Mouse (Mus musculus) monocyte, adult 5-6 weeks (primary cell): ENCODE measurements around the gene Prr13. TPM values are rescaled to one million over a fixed set of nuclear protein-coding genes. Genes with fewer than 3 reads are reported as not detected.

Experiments
- ATAC-seq: fragments of 153-309, 156-312 bp; replicated peaks from 2 replicates; pipeline ENCODE4 v1.8.0; 2017; ENCODE audit warnings: mild to moderate bottlenecking; ENCODE audit not compliant: low TSS enrichment, insufficient number of reproducible peaks, severe bottlenecking, poor library complexity, low FRiP score
- total RNA-seq: library from RNA; stranded (forward); fragments of 200-1000, 200-491, 200-594 nt; gene quantifications from 3 replicates; pipeline ENCODE4 v1.2.3, GENCODE M21; 2017

The Prr13 gene
- total RNA-seq, result 233 to 280 TPM (median 259 TPM) in 3 replicates

DNA sequence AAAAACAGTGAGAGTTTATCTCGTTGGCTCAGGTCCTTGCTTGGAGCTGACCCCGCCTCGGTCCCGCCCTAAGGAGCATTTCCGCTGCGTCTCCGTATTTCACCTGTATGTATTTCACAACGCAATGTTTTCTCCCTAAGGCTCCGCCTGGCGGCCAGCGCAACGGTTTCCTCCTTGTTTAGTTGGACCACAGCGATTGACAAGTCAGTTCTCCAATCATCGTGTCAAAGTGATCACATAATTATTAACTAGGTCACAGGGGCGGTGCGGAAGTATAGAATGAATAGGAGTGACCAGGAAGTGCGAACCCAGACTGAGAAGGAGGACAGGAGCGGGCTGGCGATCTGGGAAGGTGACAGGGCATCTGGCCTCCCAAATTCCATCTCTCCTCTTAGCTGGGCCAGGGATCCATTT, at the start of gene Prr13:
TSS of gene Prr13 (plus strand) at position 125 of the 414 bp plus-strand sequence.
- peak; percentile 88 for ATAC-seq

DNA sequence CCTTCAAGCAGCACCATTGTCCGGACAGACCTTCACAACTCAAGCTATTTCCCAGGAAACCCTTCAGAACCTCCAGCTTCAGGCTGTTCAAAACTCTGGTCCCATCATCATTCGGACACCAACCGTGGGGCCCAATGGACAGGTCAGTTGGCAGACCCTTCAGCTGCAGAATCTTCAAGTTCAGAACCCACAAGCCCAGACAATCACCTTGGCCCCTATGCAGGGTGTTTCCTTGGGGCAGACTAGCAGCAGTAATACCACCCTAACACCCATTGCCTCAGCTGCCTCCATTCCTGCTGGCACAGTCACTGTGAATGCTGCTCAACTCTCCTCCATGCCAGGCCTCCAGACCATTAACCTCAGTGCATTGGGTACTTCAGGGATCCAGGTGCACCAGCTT, 49.5 kb upstream of the Prr13 start:
- ATAC-seq, result no peak

- no peak for ATAC-seq
These were observed 47.8 kb upstream of the Prr13 start for GRCm38 (mm10) chr15:102411077-102411476.

GRCm38 (mm10) chr15:102413687-102414086, 45.1 kb upstream of the Prr13 start:
- ATAC-seq, result no peak

- ATAC-seq, result no peak
These were observed 41.3 kb upstream of the Prr13 start for GRCm38 (mm10) chr15:102417524-102417923.

GRCm38 (mm10) chr15:102420986-102421385, 37.8 kb upstream of the Prr13 start:
- no peak for ATAC-seq

DNA sequence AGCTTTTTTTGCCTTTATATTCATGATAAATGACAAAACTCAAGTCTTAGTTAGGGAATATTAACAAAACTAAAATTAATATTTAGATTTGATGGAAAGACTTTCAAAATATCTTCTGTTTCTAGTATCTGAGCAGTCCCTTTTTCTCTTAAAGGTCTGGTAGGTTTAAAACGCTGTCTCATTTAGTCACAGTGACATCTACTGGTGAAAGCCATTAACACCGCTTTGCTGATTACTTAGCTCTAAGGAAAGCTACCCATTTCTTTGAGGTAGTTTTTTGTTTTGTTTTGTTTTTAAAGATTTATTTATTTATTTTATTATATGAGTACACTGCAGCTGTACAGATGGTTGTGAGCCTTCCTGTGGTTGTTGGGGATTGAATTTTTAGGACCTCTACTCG, 37.4 kb upstream of the Prr13 start:
- ATAC-seq, result peak; percentile 76

DNA sequence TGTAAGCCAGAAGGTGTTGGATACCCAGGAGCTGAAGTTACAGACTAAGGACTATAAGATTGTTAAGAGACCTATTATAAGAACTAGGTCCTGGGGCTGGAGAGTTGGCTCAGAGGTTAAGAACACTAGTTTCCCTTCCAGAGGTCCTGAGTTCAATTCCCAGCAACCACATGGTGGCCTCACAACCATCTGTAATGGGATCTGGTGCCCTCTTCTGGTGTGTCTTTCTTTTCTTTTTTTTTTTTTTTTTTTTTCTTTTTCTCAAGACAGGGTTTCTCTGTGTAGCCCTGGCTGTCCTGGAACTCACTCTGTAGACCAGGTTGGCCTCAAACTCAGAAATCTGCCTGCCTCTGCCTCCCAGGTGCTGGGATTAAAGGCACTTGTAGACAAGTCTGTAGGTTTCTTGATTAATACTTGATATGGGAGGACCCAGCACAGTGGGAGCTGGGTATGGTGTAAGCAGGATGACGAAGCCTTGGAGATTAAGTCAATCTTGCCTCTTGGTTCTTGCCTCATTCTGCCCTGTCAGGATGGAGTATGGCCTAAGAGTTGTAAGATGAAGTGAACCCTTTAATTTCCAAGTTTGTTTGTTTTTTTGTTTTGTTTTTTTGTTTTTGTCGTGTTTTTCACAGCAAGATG, 35.1 kb upstream of the Prr13 start:
- no peak for ATAC-seq

GRCm38 (mm10) chr15:102424657-102425056, 34.2 kb upstream of the Prr13 start:
- no peak for ATAC-seq

- no peak for ATAC-seq
These were observed 31.9 kb upstream of the Prr13 start for GRCm38 (mm10) chr15:102426963-102427362.

DNA sequence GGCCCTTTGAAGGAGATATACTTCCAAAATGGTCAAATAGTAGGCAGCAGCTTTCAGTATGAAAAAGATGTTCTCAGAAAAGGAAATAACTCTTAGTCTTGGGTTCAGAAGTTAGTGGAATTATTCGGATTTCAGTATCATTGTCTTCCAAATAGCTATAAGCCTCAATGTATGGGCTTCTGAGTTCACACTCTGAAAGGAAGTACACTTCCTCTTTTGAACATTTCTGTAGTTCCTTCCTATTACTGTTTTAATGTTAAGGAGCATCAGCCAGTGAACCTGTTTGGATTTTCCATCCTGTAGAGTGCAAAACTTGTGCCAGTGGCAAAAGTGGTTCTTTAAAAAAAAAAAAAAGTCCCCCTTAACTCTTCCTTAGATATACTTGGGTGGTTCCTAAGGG, 26.8 kb upstream of the Prr13 start:
- no peak for ATAC-seq

- no peak for ATAC-seq
These were observed 25.7 kb upstream of the Prr13 start for GRCm38 (mm10) chr15:102433173-102433572.

DNA sequence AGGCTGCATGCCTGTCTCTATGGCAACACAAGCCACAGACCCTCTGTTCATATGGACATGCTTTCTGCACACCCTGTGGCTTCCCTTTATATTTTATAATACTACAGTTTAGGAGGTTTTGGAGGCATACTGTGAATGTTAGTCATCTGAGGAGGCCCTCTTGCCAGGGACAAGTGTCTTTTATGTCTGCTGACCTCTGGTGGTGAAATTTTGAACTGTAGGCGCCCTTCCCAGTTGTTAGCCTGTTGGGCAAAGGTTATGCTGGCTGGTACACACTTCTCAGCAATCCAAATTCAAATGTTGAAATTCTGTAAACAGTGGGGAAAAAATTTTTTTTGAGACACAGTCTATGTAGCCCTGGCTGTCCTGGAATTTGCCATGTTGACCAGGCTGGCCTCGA, 16.3 kb upstream of the Prr13 start:
- ATAC-seq, result peak; percentile 73

DNA sequence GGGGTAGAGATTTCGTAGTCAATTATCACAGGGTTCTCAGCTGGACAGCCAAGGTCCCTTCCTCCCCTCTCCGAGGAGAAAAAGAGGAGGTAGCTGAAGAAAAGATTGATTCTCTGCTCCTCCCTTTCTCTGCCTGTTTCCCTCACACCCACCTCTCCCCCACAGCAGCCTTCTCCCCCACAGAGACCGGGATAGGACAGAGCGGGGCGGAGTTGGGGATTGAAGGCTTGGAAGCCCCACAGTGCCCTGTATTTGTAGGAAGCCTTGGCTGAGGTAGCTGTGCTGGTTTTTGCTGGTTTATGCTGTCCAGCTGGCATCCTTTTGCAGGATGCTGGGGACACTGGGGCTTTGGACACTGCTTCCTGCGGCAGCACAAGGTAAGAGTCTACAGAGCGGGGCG, 13.7 kb upstream of the Prr13 start, which contains the start of gene Amhr2:
TSS of gene Amhr2 (plus strand) at position 222 of the 400 bp plus-strand sequence.
- no peak for ATAC-seq

GRCm38 (mm10) chr15:102446448-102446847, 12.4 kb upstream of the Prr13 start:
- ATAC-seq, result no peak

DNA sequence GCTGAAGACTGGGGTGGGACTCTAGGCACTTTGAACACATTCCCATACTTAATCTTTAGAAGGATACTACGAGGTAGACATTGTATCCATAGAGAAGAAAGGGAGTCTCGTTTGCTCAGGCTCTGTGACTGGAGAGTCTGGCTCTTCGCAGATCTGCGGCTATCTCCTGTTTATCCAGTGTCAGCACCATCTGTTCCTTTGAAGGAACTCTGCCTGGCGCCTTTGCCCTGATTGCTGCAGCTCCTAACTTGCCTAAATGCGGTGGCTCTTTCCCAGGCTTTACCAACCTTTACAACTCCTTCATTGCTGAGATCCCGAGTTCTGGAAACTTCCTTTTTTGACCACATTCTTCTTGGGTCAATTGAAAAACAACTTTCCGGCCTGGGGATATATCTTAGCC, 9.5 kb upstream of the Prr13 start:
- ATAC-seq, result no peak

GRCm38 (mm10) chr15:102450928-102451327, 7.9 kb upstream of the Prr13 start:
- no peak for ATAC-seq

GRCm38 (mm10) chr15:102451666-102452430, 7.0 kb upstream of the Prr13 start:
- ATAC-seq, result 0 out of 2 replicates have a peak, but pooled peaks have one; percentile 12

DNA sequence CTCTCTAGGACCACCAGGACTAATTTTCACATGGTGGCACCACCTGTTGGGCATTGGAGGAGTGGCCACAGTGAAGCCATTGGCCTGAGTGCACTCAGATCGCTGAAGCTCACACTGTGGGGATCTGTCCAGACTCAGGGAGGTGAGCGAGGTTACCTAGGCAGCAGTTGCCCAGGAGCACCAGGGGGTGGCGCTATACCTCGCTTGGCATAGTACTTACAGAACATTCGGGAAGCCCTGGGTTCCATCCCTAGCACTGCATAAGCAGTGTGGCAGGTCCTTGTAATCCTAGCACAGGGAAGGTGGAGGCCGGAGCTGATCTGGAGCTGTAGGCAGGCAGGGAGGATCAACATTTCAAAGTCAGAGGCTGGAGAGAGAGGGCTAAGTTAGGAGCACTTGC, 2.8 kb upstream of the Prr13 start:
- no peak for ATAC-seq

DNA sequence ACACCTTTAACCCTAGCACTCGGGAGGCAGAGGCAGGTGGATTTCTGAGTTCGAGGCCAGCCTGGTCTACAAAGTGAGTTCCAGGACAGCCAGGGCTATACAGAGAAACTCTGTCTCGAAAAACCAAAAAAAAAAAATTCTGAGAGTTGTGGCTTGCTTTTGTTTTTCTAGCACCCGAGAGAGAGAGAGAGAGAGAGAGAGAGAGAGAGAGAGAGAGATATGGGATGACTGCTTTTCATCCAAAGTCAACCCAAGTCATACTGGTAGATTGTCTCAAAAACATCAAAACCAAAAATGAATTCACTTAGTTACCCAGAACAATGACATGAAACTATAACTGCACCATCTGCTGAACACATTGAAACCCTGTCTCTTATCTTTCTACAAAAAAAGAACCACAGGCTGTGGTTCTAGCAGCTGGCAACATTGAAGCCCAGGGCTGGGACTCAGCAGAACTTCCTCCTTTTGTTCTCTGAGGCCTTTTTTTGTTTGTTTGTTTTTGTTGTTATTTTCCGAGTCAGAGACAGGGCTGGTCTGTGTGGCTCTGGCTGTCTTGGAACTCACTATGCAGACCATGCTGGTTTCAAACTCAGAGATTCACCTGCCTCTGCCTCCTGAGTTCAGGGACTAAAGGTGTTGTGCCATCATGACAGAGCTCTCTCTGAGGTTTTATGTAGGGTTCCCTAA, 635 bp upstream of the Prr13 start:
- ATAC-seq, result no peak
